Mouse (Mus musculus) forelimb bud, embryonic 11.5 days (tissue): Measurements from ENCODE around the gene Ybx2.

Source experiments
- DNase-seq: peaks from one replicate; pipeline ENCODE4 v3.0.0-alpha.2; 2012; ENCODE audit warnings: low read depth, low spot score

Ybx2 gene

GRCm38 (mm10) chr11:69935137-69935879 is at the start of gene Ybx2:
Gene Ybx2, plus strand, starts transcription at chr11:69935796.
- DNase-seq: peak; percentile 92

- no peak for DNase-seq
These were observed 48.5 kb upstream of the Ybx2 start for GRCm38 (mm10) chr11:69886907-69887635.

- DNase-seq: no peak
These were observed 44.1 kb upstream of the Ybx2 start for GRCm38 (mm10) chr11:69891482-69891881.

- no peak for DNase-seq
These were observed 40.9 kb upstream of the Ybx2 start for GRCm38 (mm10) chr11:69894671-69895070.

GRCm38 (mm10) chr11:69895291-69895690 is 40.3 kb upstream of the Ybx2 start, which contains the start of gene Acap1:
Gene Acap1, minus strand, starts transcription at chr11:69895539.
- no peak for DNase-seq

GRCm38 (mm10) chr11:69899870-69900269 is 35.7 kb upstream of the Ybx2 start:
- DNase-seq: no peak

- DNase-seq: peak; percentile 97
These were observed 34.9 kb upstream of the Ybx2 start, which contains the start of the genes 2810408A11Rik and Neurl4 for GRCm38 (mm10) chr11:69900471-69901405. Gene 2810408A11Rik, minus strand, starts transcription at chr11:69900987. Gene Neurl4, plus strand, starts transcription at chr11:69901072.

- peak; percentile 99 for DNase-seq
These were observed 34.2 kb upstream of the Ybx2 start for GRCm38 (mm10) chr11:69901406-69901846.

GRCm38 (mm10) chr11:69901993-69902392 is 33.6 kb upstream of the Ybx2 start:
- DNase-seq: no peak

- no peak for DNase-seq
These were observed 32.6 kb upstream of the Ybx2 start for GRCm38 (mm10) chr11:69902972-69903371.

GRCm38 (mm10) chr11:69904311-69904710 is 31.3 kb upstream of the Ybx2 start:
- DNase-seq: no peak

- DNase-seq: no peak
These were observed 27.0 kb upstream of the Ybx2 start for GRCm38 (mm10) chr11:69908645-69909044.

- no peak for DNase-seq
These were observed 26.4 kb upstream of the Ybx2 start for GRCm38 (mm10) chr11:69909174-69909573.

GRCm38 (mm10) chr11:69910177-69910576 is 25.4 kb upstream of the Ybx2 start:
- no peak for DNase-seq

GRCm38 (mm10) chr11:69910781-69911560 is 24.6 kb upstream of the Ybx2 start:
- no peak for DNase-seq

- no peak for DNase-seq
These were observed 23.9 kb upstream of the Ybx2 start for GRCm38 (mm10) chr11:69911701-69912100.

GRCm38 (mm10) chr11:69912716-69913530 is 22.7 kb upstream of the Ybx2 start:
- no peak for DNase-seq

- peak; percentile 94 for DNase-seq
These were observed 21.8 kb upstream of the Ybx2 start, which contains the start of gene Gps2 for GRCm38 (mm10) chr11:69913554-69914371. Gene Gps2, plus strand, starts transcription at chr11:69913888.

- DNase-seq: no peak
These were observed 21.2 kb upstream of the Ybx2 start for GRCm38 (mm10) chr11:69914372-69914764.
